Comparison of ENCODE assay signal across 29 mouse cellular contexts in genomic region chr8:104365695-104366094, GRCm38 (mm10). TPM values are rescaled to one million over a fixed set of nuclear protein-coding genes. Genes with fewer than 3 reads are reported as not detected.
DNase-seq lines count a peak whose midpoint lies in the region; ATAC-seq and TF ChIP-seq lines count a peak whose summit lies in the region.
"Had no signal": no experiment of that assay in that cellular context is flagged by ENCODE, and none has a peak within 500 bp of the region (broad histone marks: within the 10 kb centered on the region; RNA-seq: fewer than 3 reads in every experiment).

No protein-coding gene starts in this region.

- no peak overlapping the region for H3K4me3 ChIP-seq in kidney, embryonic 16.5 days (ENCODE audit: low read length)
- no peak overlapping the region for H3K4me3 ChIP-seq in kidney, postnatal 0 days (replicated peaks; ENCODE audit: low read depth, low read length)
- no peak overlapping the region for H3K4me3 ChIP-seq in stomach, postnatal 0 days (ENCODE audit: low read depth, low read length)
- H3K4me3 ChIP-seq: embryonic facial prominence, embryonic 15.5 days; heart, embryonic 10.5 days; hindbrain, embryonic 15.5 days; layer of hippocampus, adult 2 months; limb, embryonic 13.5 days; midbrain, embryonic 10.5 days; neural tube, embryonic 15.5 days had no signal

- H3K9ac ChIP-seq in kidney, embryonic 16.5 days (replicated peaks; ENCODE audit: low read length), result no peak overlapping the region
- H3K9ac ChIP-seq in kidney, postnatal 0 days (ENCODE audit: low read depth, low read length), result no peak overlapping the region
- H3K9ac ChIP-seq in stomach, postnatal 0 days (ENCODE audit: low read length), result no peak overlapping the region
- H3K9ac ChIP-seq: embryonic facial prominence, embryonic 15.5 days; hindbrain, embryonic 15.5 days; limb, embryonic 13.5 days; neural tube, embryonic 15.5 days had no signal

- no peaks in the 10 kb centered on the region for H3K27me3 ChIP-seq in kidney, embryonic 16.5 days (ENCODE audit: insufficient read depth, low read length)
- no peaks in the 10 kb centered on the region for H3K27me3 ChIP-seq in kidney, postnatal 0 days (ENCODE audit: insufficient read depth, low read length)
- H3K27me3 ChIP-seq in stomach, postnatal 0 days (ENCODE audit: control insufficient read depth, insufficient read depth, low read length), result no peaks in the 10 kb centered on the region
- H3K27me3 ChIP-seq: embryonic facial prominence, embryonic 15.5 days; hindbrain, embryonic 15.5 days; limb, embryonic 13.5 days; neural tube, embryonic 15.5 days had no signal

- H3K27ac ChIP-seq in kidney, embryonic 16.5 days (ENCODE audit: low read length), result no peak overlapping the region
- peak overlapping the region; percentile 22; the same call in 1 of the 2 replicates for H3K27ac ChIP-seq in kidney, postnatal 0 days
- no peak overlapping the region for H3K27ac ChIP-seq in stomach, postnatal 0 days (replicated peaks)
- H3K27ac ChIP-seq: embryonic facial prominence, embryonic 15.5 days; heart, embryonic 10.5 days; hindbrain, embryonic 15.5 days; layer of hippocampus, adult 2 months; limb, embryonic 13.5 days; midbrain, embryonic 10.5 days; neural tube, embryonic 15.5 days had no signal

- TF ChIP-seq EP300 in stomach, postnatal 0 days (optimal IDR thresholded peaks at IDR 0.05), result no peak

- no peak for DNase-seq in kidney, adult 11 months
- peak; percentile 46 for DNase-seq in ZHBTc4 (ENCODE audit: low read depth, low spot score)
- DNase-seq in kidney, postnatal 0 days (ENCODE audit: low spot score), result no peak
- DNase-seq in stomach, postnatal 0 days (ENCODE audit: low spot score), result no peak
- DNase-seq in embryo, embryonic 10.5 days (ENCODE audit: low spot score), result no peak
- DNase-seq in urinary bladder, postnatal 14 days (ENCODE audit: low spot score), result no peak
- DNase-seq: adrenal gland, adult 8-10 months; cerebellum, adult 8-10 months; cerebellum, postnatal 36 days; heart, postnatal 4 days; right cerebral cortex, adult 18-20 months; right cerebral cortex, postnatal 4 days; thymus, adult 2 months had no signal

- H3K4me1 ChIP-seq in kidney, embryonic 16.5 days (ENCODE audit: insufficient read depth, low read length), result peaks cover 26% of the 10 kb centered on the region
- H3K4me1 ChIP-seq in kidney, postnatal 0 days (replicated peaks; ENCODE audit: insufficient read depth, low read length), result peaks cover 9% of the 10 kb centered on the region
- H3K4me1 ChIP-seq in stomach, postnatal 0 days (replicated peaks; ENCODE audit: control insufficient read depth, insufficient read depth), result no peaks in the 10 kb centered on the region

- WGBS in kidney, embryonic 16.5 days, result 79% methylated on average over 9 of the region's 9 CpGs
- WGBS in kidney, postnatal 0 days, result 72% methylated on average over 9 of the region's 9 CpGs
- 87% methylated on average over 9 of the region's 9 CpGs for WGBS in stomach, postnatal 0 days

- TF ChIP-seq CTCF in kidney, postnatal 0 days (IDR thresholded peaks at IDR 0.05; ENCODE audit: low read depth), result no peak
- no peak for TF ChIP-seq CTCF in stomach, postnatal 0 days (IDR thresholded peaks at IDR 0.05; ENCODE audit: low read depth)

- H3K4me2 ChIP-seq in kidney, embryonic 16.5 days (replicated peaks; ENCODE audit: low read depth, low read length), result no peak overlapping the region
- no peak overlapping the region for H3K4me2 ChIP-seq in kidney, postnatal 0 days (ENCODE audit: low read length)
- H3K4me2 ChIP-seq in stomach, postnatal 0 days (replicated peaks; ENCODE audit: low read depth), result no peak overlapping the region
- H3K4me2 ChIP-seq: embryonic facial prominence, embryonic 15.5 days; hindbrain, embryonic 15.5 days; limb, embryonic 13.5 days; neural tube, embryonic 15.5 days had no signal

- no peaks in the 10 kb centered on the region for H3K36me3 ChIP-seq in kidney, embryonic 16.5 days (ENCODE audit: insufficient read depth, low read length)
- H3K36me3 ChIP-seq in kidney, postnatal 0 days (ENCODE audit: insufficient read depth, low read length), result no peaks in the 10 kb centered on the region
- no peaks in the 10 kb centered on the region for H3K36me3 ChIP-seq in stomach, postnatal 0 days (ENCODE audit: control insufficient read depth, insufficient read depth, low read length)
- H3K36me3 ChIP-seq: embryonic facial prominence, embryonic 15.5 days; hindbrain, embryonic 15.5 days; limb, embryonic 13.5 days; midbrain, embryonic 10.5 days; neural tube, embryonic 15.5 days had no signal

- H3K9me3 ChIP-seq in kidney, embryonic 16.5 days (ENCODE audit: low read length), result no peaks in the 10 kb centered on the region
- H3K9me3 ChIP-seq in kidney, postnatal 0 days (replicated peaks; ENCODE audit: low read length), result no peaks in the 10 kb centered on the region
- H3K9me3 ChIP-seq in stomach, postnatal 0 days (ENCODE audit: control insufficient read depth, low read length), result no peaks in the 10 kb centered on the region
- H3K9me3 ChIP-seq: embryonic facial prominence, embryonic 15.5 days; heart, embryonic 10.5 days; hindbrain, embryonic 15.5 days; limb, embryonic 13.5 days; midbrain, embryonic 10.5 days; neural tube, embryonic 15.5 days had no signal

- ATAC-seq in kidney, embryonic 16.5 days (ENCODE audit: low FRiP score, low TSS enrichment), result peak; percentile 72; the same call in 1 of the 2 replicates
- ATAC-seq in kidney, postnatal 0 days (replicated peaks; ENCODE audit: low FRiP score, low read depth), result no peak; the same call in 1 of the 2 replicates
- ATAC-seq in stomach, postnatal 0 days (ENCODE audit: low FRiP score, low TSS enrichment), result peak; percentile 58; the same call in 1 of the 2 replicates
- ATAC-seq: activated CD4-positive, CD25-positive, alpha-beta regulatory T cell, adult 4 months; forebrain, embryonic 14.5 days had no signal

RNA-seq across cellular contexts. Expression of gene Cmtm3, which starts 26.5 kb away (rescaled TPM):
- polyA plus RNA-seq in kidney, embryonic 16.5 days (2015; fragmentation: Nextera tagmentation; extraction: Ambion mirVana), result 172 and 174 TPM in 2 replicates
- 125 and 132 TPM in 2 replicates for polyA plus RNA-seq in kidney, postnatal 0 days (2015; fragmentation: Nextera tagmentation; extraction: Ambion mirVana)
- 48.4 and 52.1 TPM in 2 replicates for polyA plus RNA-seq in stomach, postnatal 0 days (2015; fragmentation: Nextera tagmentation; extraction: Ambion mirVana)

RNA-seq across cellular contexts. Expression of gene Cmtm4, which starts 29.9 kb away (rescaled TPM):
- polyA plus RNA-seq in kidney, embryonic 16.5 days (2015; fragmentation: Nextera tagmentation; extraction: Ambion mirVana), result 3.4 and 3.6 TPM in 2 replicates
- polyA plus RNA-seq in kidney, postnatal 0 days (2015; fragmentation: Nextera tagmentation; extraction: Ambion mirVana), result 4.5 and 4.7 TPM in 2 replicates
- 4.6 and 4.8 TPM in 2 replicates for polyA plus RNA-seq in stomach, postnatal 0 days (2015; fragmentation: Nextera tagmentation; extraction: Ambion mirVana)

RNA-seq across cellular contexts. Expression of gene Cmtm2b, which starts 43.7 kb away (rescaled TPM):
- not detected in 2 replicates for polyA plus RNA-seq in kidney, embryonic 16.5 days (2015; fragmentation: Nextera tagmentation; extraction: Ambion mirVana)
- polyA plus RNA-seq in kidney, postnatal 0 days (2015; fragmentation: Nextera tagmentation; extraction: Ambion mirVana), result not detected in 2 replicates
- not detected in 2 replicates for polyA plus RNA-seq in stomach, postnatal 0 days (2015; fragmentation: Nextera tagmentation; extraction: Ambion mirVana)
- polyA plus RNA-seq: activated CD4-positive, CD25-positive, alpha-beta regulatory T cell, adult 4 months; embryonic facial prominence, embryonic 15.5 days; forebrain, embryonic 14.5 days; frontal cortex, adult 2 months; heart, embryonic 10.5 days; heart, embryonic 16.5 days; hindbrain, embryonic 15.5 days; intestine, embryonic 14.5 days; limb, embryonic 13.5 days; liver, embryonic 16.5 days; lung, embryonic 16.5 days; midbrain, embryonic 10.5 days; neural tube, embryonic 15.5 days; stomach, embryonic 14.5 days; thymus, adult 2 months had no signal

RNA-seq across cellular contexts. Expression of gene Gm11020, which starts 44.3 kb away (rescaled TPM):
- polyA plus RNA-seq in kidney, embryonic 16.5 days (2015; fragmentation: Nextera tagmentation; extraction: Ambion mirVana), result not detected in 2 replicates
- not detected in 2 replicates for polyA plus RNA-seq in kidney, postnatal 0 days (2015; fragmentation: Nextera tagmentation; extraction: Ambion mirVana)
- not detected in 2 replicates for polyA plus RNA-seq in stomach, postnatal 0 days (2015; fragmentation: Nextera tagmentation; extraction: Ambion mirVana)
- polyA plus RNA-seq: activated CD4-positive, CD25-positive, alpha-beta regulatory T cell, adult 4 months; embryonic facial prominence, embryonic 15.5 days; forebrain, embryonic 14.5 days; frontal cortex, adult 2 months; heart, embryonic 10.5 days; heart, embryonic 16.5 days; hindbrain, embryonic 15.5 days; intestine, embryonic 14.5 days; limb, embryonic 13.5 days; liver, embryonic 16.5 days; lung, embryonic 16.5 days; midbrain, embryonic 10.5 days; neural tube, embryonic 15.5 days; stomach, embryonic 14.5 days; thymus, adult 2 months had no signal

RNA-seq across cellular contexts. Expression of gene Cmtm1, which starts 55.8 kb away (rescaled TPM):
- not detected in 2 replicates for polyA plus RNA-seq in kidney, embryonic 16.5 days (2015; fragmentation: Nextera tagmentation; extraction: Ambion mirVana)
- polyA plus RNA-seq in kidney, postnatal 0 days (2015; fragmentation: Nextera tagmentation; extraction: Ambion mirVana), result not detected in 2 replicates
- polyA plus RNA-seq in stomach, postnatal 0 days (2015; fragmentation: Nextera tagmentation; extraction: Ambion mirVana), result not detected in 2 replicates
- polyA plus RNA-seq: activated CD4-positive, CD25-positive, alpha-beta regulatory T cell, adult 4 months; embryonic facial prominence, embryonic 15.5 days; forebrain, embryonic 14.5 days; frontal cortex, adult 2 months; heart, embryonic 10.5 days; heart, embryonic 16.5 days; hindbrain, embryonic 15.5 days; intestine, embryonic 14.5 days; limb, embryonic 13.5 days; liver, embryonic 16.5 days; lung, embryonic 16.5 days; midbrain, embryonic 10.5 days; neural tube, embryonic 15.5 days; stomach, embryonic 14.5 days; thymus, adult 2 months had no signal
